Mouse (Mus musculus) MEL (cell line): ENCODE measurements around the gene Hk3.

ENCODE experiments used
- EP300 ChIP-seq, 2 experiments: IDR thresholded peaks; 2 replicates each; pipeline ENCODE4 v1.6.1; 2011; ENCODE audit warnings: improper control_type of control experiment in 2 of 2, low read length in 2 of 2, low read depth in 1 of 2, mild to moderate bottlenecking in 1 of 2
- GATA1 ChIP-seq: IDR thresholded peaks from 2 replicates; pipeline ENCODE4 v1.6.1; 2011; ENCODE audit warnings: low read depth, low read length, improper control_type of control experiment
- JUND ChIP-seq: IDR thresholded peaks from 2 replicates; pipeline ENCODE4 v1.6.1; 2011; ENCODE audit warnings: low read depth, mild to moderate bottlenecking, improper control_type of control experiment, low read length
- MAFK ChIP-seq: IDR thresholded peaks from 2 replicates; pipeline ENCODE4 v1.6.1; 2011; ENCODE audit warnings: low read depth, mild to moderate bottlenecking, low read length, improper control_type of control experiment, borderline replicate concordance
- POLR2A ChIP-seq, 2 experiments: IDR thresholded peaks; 2 replicates each; pipeline ENCODE4 v1.6.1; 2011 to 2012; ENCODE audit warnings: low read length in 2 of 2, mild to moderate bottlenecking in 2 of 2, control low read depth in 1 of 2, improper control_type of control experiment in 1 of 2, low read depth in 1 of 2, moderate library complexity in 1 of 2; ENCODE audit not compliant: control insufficient read depth in 1 of 2, insufficient read depth in 1 of 2, poor library complexity in 1 of 2
- POLR2AphosphoS2 ChIP-seq: IDR thresholded peaks from 2 replicates; pipeline ENCODE4 v1.6.1; 2011; ENCODE audit warnings: low read length, improper control_type of control experiment
- TCF12 ChIP-seq: IDR thresholded peaks from 2 replicates; pipeline ENCODE4 v1.6.1; 2014; ENCODE audit warnings: low read depth, mild to moderate bottlenecking, inconsistent platforms, low read length, improper control_type of control experiment, moderate library complexity
- UBTF ChIP-seq: IDR thresholded peaks from 2 replicates; pipeline ENCODE4 v1.6.1; 2012; ENCODE audit warnings: low read depth, mild to moderate bottlenecking, inconsistent platforms, low read length, improper control_type of control experiment, moderate library complexity, borderline replicate concordance; ENCODE audit not compliant: insufficient read depth
- ZMIZ1 ChIP-seq: IDR thresholded peaks from 2 replicates; pipeline ENCODE4 v1.6.1; 2012; ENCODE audit warnings: low read depth, mild to moderate bottlenecking, inconsistent platforms, low read length, improper control_type of control experiment, moderate library complexity

GRCm38 (mm10) chr13:55000433-55000832 lies 20.8 kb downstream of the Hk3 start:
- TF ChIP-seq GATA1 (no peak), UBTF (no peak), TCF12 (no peak), ZMIZ1 (no peak), POLR2A (IDR thresholded peaks at IDR 0.05; ENCODE audit: control insufficient read depth in 1 of 2, insufficient read depth in 1 of 2, low read depth in 1 of 2, low read length in 2 of 2, poor library complexity in 1 of 2) (no peak), EP300 (IDR thresholded peaks at IDR 0.05; ENCODE audit: low read depth in 1 of 2, low read length in 2 of 2) (no peak), POLR2AphosphoS2 (no peak), MAFK (no peak), JUND (no peak)
